Mouse (Mus musculus): ENCODE measurements around the gene Olfr1352.
"Not testable (repeated sequence)": the region's sequence is repeated elsewhere in the genome, so short reads cannot be mapped to it uniquely, and the experiment has no call there.

The Olfr1352 gene

GRCm38 (mm10) chr10:78980750-78981149 lies at the start of gene Olfr1352:
Gene Olfr1352, plus strand, starts transcription at chr10:78981050.
- in situ Hi-C loops (cut with MboI), result no loop called here

DNA sequence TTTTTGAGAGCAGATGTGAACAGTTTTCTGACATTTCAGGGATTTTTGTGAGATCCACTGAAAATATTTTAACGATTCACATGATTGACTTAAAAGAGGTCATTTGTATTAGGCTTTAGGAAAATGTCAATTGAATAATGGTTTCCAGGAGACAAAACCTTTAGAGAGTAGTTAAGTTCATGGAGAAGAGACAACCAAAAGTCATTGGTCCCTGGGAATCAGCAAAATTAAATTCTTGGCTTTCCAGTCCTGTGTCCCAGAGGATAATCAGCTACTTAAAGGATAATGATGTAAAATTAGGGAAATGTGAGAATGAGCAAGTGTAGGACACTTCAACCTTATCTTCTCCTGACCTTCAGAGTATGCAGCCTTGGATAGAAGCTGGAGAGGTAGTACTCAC lies 30.5 kb upstream of the Olfr1352 start, which contains the start of gene Olfr8:
Olfr8 (plus strand) TSS at position 301 of the 400 bp plus-strand sequence.
- in situ Hi-C loops (cut with MboI), result not testable (repeated sequence)

DNA sequence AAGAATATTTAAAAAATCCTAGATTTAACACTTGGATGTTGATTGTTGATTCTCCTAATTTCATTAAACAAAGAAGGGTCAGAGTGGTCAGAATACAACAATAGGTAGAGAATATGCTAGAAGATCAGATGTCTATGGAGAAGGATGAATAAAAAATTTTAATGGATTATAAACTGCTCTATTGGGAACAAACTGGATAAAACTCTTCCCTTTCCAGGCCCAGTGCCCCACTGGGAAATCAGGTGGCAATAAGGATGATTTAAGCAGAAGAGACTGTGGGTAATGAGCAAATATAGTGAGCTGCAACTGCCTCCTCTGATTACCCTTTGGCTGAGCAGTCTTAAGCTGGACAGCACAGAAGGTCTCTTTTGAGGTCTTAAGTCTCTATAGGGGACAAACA lies 17.8 kb upstream of the Olfr1352 start, which contains the start of gene Olfr1353:
Olfr1353 (plus strand) TSS at position 301 of the 400 bp plus-strand sequence.
- in situ Hi-C loops (cut with MboI), result not testable (repeated sequence)

DNA sequence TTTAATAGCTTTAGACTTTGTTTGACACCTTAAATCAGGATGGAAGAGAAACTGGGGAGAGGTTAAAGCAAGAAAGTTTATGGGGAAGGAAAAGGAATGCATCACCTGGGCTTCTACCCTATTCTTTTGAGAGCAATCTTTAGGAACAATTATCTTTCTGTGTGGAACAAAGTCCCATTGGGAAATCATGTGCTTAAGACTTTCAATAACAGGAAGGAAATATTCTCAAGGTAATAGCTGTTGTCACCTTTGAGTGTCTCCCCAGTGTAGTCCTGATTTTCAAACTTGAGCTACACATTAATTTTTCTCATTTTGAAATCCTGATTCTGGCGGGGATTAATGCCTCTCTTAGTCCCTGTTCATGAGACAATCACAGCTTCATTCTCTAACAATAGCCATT lies 31.3 kb downstream of the Olfr1352 start, which contains the start of gene Olfr1351:
Olfr1351 (plus strand) TSS at position 301 of the 400 bp plus-strand sequence.
- in situ Hi-C loops (cut with MboI), result no loop called here

- in situ Hi-C loops (cut with MboI), result no loop called here
Measured at GRCm38 (mm10) chr10:79028441-79028840, 47.6 kb downstream of the Olfr1352 start, which contains the start of gene Olfr57. Gene Olfr57, plus strand, starts transcription at chr10:79028741.
